Mouse (Mus musculus): ENCODE measurements around the gene Sri. TPM values are rescaled to one million over a fixed set of nuclear protein-coding genes. Genes with fewer than 3 reads are reported as not detected.

Gene Sri
- polyA plus RNA-seq, 1 experiment from 2014 or later = 189 TPM

DNA sequence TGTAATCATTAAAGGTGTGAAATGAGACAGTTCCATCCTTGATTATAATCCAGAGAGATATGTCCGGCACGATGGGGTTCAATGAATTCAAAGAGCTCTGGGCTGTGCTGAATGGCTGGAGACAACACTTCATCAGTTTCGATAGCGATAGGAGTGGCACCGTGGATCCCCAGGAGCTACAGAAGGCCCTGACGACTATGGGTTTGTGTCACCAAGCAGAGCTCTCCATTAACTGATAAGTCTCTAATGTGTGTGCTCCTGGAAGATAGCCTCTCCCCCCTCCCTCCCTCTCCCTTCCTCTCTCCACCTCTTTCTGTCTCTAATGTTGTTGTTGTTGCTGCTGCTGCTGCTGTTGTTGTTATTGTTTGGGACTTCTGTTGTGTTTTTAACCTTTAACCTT lies 17.3 kb downstream of the Sri start:
- H3K27me3 ChIP-seq (ENCODE audit: low read depth, poor library complexity, severe bottlenecking) = no peaks in the 10 kb centered on the region
- no peak overlapping the region for H3K27ac ChIP-seq (replicated peaks)
- H3K36me3 ChIP-seq = peaks cover 80% of the 10 kb centered on the region
- WGBS = 76% methylated on average over 6 of the region's 6 CpGs
- no peak overlapping the region for H3K4me3 ChIP-seq
- H3K4me1 ChIP-seq = no peaks in the 10 kb centered on the region
- DNase-seq (ENCODE audit: low spot score) = no peak
- H3K9me3 ChIP-seq (replicated peaks) = no peaks in the 10 kb centered on the region

DNA sequence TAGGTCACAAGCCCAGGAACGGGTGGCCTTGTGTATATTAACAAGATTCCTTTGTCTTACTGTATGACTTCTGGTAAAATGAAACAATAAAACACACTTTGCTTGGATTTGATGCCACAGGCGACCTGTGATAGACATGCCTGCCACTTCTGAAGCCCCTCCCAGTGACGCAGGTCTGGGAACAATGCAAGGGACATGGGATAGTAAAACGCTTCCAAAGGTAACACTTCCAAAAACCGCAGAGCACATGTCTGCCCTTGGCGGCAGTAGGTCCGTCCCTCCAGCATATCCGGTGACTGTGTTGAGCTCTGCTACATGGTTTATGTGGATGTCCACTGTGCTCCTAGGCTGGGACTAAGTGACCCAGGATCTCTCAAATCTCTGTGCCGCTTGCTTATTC lies 27.5 kb downstream of the Sri start:
- H3K27me3 ChIP-seq (ENCODE audit: low read depth, poor library complexity, severe bottlenecking) = no peaks in the 10 kb centered on the region
- 92% methylated on average over 9 of the region's 9 CpGs for WGBS
- DNase-seq (ENCODE audit: low spot score) = no peak

DNA sequence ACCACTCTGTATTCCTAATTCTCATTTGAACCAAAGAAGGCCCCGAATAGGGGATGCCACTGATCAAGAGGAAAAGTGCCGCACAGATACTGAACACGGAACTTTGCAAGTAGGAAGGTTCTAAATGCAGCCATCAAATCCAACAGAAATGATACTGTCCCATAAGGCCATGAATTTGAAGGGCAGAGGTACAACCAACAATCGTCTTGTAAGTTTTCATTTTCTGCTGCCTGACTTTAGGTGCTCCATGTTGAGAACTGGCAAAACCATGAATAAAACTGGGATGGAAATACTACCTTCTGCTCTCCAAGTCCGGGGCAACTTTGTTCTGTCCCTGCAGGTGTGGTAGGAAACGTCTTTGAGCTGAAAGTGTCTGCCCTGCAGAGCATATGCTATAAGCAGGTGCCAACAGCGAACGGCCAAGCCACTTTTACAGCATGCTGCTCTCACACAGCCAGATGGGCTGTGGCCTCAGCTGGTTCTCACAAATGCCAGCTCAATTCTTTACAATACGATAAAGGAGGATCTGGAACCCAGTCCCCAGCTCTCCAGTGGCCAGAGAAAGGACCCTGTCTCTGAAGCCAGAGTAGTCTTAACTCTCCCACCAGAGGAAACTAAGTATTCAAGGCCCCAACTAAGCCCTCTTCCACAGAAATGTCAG lies 28.2 kb downstream of the Sri start:
- no peak for DNase-seq (ENCODE audit: low spot score)
- Histone ChIP-seq H3K36me3 (peaks cover 14% of the 10 kb centered on the region), H3K4me1 (no peaks in the 10 kb centered on the region), H3K4me3 (no peak overlapping the region), H3K27me3 (ENCODE audit: low read depth, poor library complexity, severe bottlenecking) (no peaks in the 10 kb centered on the region), H3K27ac (replicated peaks) (no peak overlapping the region), H3K9me3 (replicated peaks) (no peaks in the 10 kb centered on the region)
- WGBS = 92% methylated on average over 9 of the region's 9 CpGs

More for the DNA sequence above, 27.5 kb downstream of the Sri start:
- no peak overlapping the region for H3K27ac ChIP-seq (replicated peaks)
- no peaks in the 10 kb centered on the region for H3K9me3 ChIP-seq (replicated peaks)
- H3K4me3 ChIP-seq = no peak overlapping the region
- no peaks in the 10 kb centered on the region for H3K4me1 ChIP-seq
- peaks cover 14% of the 10 kb centered on the region for H3K36me3 ChIP-seq

GRCm38 (mm10) chr5:8077481-8077880 lies 31.6 kb downstream of the Sri start:
- Histone ChIP-seq H3K4me3 (no peak overlapping the region), H3K4me1 (no peaks in the 10 kb centered on the region), H3K9me3 (replicated peaks) (no peaks in the 10 kb centered on the region), H3K36me3 (peaks cover 7% of the 10 kb centered on the region; the same call in 1 of the 2 replicates), H3K27ac (replicated peaks) (no peak overlapping the region), H3K27me3 (ENCODE audit: low read depth, poor library complexity, severe bottlenecking) (no peaks in the 10 kb centered on the region)
- WGBS = 91% methylated on average over 8 of the region's 8 CpGs
- DNase-seq (ENCODE audit: low spot score) = no peak

- Histone ChIP-seq H3K27ac (replicated peaks) (no peak overlapping the region), H3K4me1 (no peaks in the 10 kb centered on the region), H3K36me3 (no peaks in the 10 kb centered on the region), H3K9me3 (replicated peaks) (no peaks in the 10 kb centered on the region), H3K27me3 (ENCODE audit: low read depth, poor library complexity, severe bottlenecking) (no peaks in the 10 kb centered on the region), H3K4me3 (no peak overlapping the region)
- WGBS = 67% methylated on average over 20 of the region's 20 CpGs
- no peak for DNase-seq (ENCODE audit: low spot score)
Observed at GRCm38 (mm10) chr5:8082800-8083509, 37.1 kb downstream of the Sri start.

DNA sequence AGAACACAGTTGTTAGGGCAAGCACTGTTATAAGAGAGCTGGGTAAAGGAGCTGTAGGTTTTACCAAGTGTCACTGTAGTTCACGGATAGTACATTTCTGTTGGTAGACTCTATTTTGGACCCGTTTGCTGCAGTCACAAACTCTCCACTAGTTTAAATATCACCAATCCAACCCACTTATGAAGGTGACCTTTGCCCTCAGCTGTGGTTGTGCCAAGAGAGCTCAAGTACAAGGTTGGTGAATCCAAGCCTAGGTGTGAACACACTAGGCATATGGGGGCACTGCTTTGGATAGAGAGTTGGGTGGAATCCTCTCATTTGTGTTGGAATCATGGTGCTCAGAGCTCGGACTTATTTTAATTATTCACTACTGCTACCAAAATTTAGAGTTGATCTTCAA lies 39.8 kb downstream of the Sri start:
- no peak for DNase-seq (ENCODE audit: low spot score)
- H3K4me1 ChIP-seq = no peaks in the 10 kb centered on the region
- H3K4me3 ChIP-seq = no peak overlapping the region
- no peaks in the 10 kb centered on the region for H3K27me3 ChIP-seq (ENCODE audit: low read depth, poor library complexity, severe bottlenecking)
- H3K36me3 ChIP-seq = no peaks in the 10 kb centered on the region
- 86% methylated on average over 3 of the region's 3 CpGs for WGBS
- no peak overlapping the region for H3K27ac ChIP-seq (replicated peaks)
- H3K9me3 ChIP-seq (replicated peaks) = no peaks in the 10 kb centered on the region

DNA sequence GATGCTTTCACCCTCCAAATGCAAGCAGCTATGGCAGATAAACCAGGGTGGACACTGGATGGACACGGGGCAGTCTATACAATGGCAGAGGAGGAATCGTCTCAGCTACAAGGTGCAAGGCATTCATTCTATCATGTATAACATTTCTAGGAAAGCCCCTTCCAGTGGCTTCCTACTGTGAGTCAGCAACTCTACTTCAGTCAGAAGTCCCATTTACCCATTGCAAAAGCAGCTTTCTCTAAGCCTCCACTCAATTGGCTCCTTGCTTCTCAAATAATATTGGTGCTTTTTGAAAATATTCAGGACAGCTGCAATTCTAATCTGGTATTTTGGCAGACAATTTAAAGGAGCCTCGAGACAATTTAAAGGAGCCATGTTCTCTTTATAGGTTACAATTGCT lies 42.3 kb downstream of the Sri start:
- Histone ChIP-seq H3K4me3 (no peak overlapping the region), H3K27ac (replicated peaks) (no peak overlapping the region), H3K27me3 (ENCODE audit: low read depth, poor library complexity, severe bottlenecking) (no peaks in the 10 kb centered on the region), H3K9me3 (replicated peaks) (no peaks in the 10 kb centered on the region), H3K36me3 (no peaks in the 10 kb centered on the region), H3K4me1 (no peaks in the 10 kb centered on the region)
- no peak for DNase-seq (ENCODE audit: low spot score)
- 88% methylated on average over 3 of the region's 3 CpGs for WGBS

DNA sequence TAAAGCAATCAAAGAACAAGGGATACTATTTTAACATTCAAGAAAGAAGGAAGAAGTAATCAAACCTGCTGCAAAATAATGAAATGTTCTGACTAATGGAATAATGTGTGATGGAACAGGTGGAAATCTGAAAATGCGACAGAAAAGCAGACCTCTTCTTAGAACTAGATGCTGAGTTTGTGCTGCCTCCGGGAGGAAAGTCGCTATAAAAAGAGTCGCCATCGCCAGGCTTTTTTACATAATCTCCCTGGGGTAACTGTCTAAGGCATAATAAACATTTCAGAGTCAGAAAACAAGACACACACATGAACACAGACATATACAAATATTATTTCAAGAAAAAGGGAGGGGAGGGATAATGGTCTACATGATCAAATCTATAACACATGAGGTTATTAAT lies 49.0 kb downstream of the Sri start:
- 90% methylated on average over 5 of the region's 5 CpGs for WGBS
- Histone ChIP-seq H3K36me3 (no peaks in the 10 kb centered on the region), H3K4me1 (no peaks in the 10 kb centered on the region), H3K4me3 (no peak overlapping the region), H3K9me3 (replicated peaks) (no peaks in the 10 kb centered on the region), H3K27ac (replicated peaks) (no peak overlapping the region), H3K27me3 (ENCODE audit: low read depth, poor library complexity, severe bottlenecking) (no peaks in the 10 kb centered on the region)
- DNase-seq (ENCODE audit: low spot score) = no peak

GRCm38 (mm10) chr5:8095689-8096088 lies 49.8 kb downstream of the Sri start:
- 94% methylated on average over 1 of the region's 1 CpGs for WGBS
- Histone ChIP-seq H3K27ac (replicated peaks) (no peak overlapping the region), H3K9me3 (replicated peaks) (no peaks in the 10 kb centered on the region), H3K4me1 (no peaks in the 10 kb centered on the region), H3K27me3 (ENCODE audit: low read depth, poor library complexity, severe bottlenecking) (no peaks in the 10 kb centered on the region), H3K36me3 (no peaks in the 10 kb centered on the region), H3K4me3 (no peak overlapping the region)
- no peak for DNase-seq (ENCODE audit: low spot score)

DNA sequence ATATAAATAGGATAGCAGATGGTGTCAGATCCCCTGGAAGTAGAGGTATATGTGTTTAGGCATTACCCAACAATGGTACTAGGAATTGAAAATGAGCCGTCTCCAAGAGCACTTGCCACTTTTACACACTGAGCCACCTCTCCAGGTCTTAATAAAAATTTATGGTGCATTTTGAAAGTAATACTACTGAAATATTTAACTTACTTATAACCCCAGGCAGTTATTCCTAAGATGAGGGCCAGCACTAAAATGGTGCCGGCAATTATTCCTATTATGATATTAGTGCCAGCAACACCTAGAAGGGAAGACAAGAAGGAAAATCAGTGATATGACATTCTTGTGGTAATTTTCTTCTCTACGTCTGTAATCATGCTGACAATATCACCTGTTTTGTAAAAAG lies 65.8 kb downstream of the Sri start:
- Histone ChIP-seq H3K4me1 (no peaks in the 10 kb centered on the region), H3K27me3 (ENCODE audit: low read depth, poor library complexity, severe bottlenecking) (no peaks in the 10 kb centered on the region), H3K36me3 (no peaks in the 10 kb centered on the region), H3K4me3 (no peak overlapping the region), H3K9me3 (replicated peaks) (no peaks in the 10 kb centered on the region), H3K27ac (replicated peaks) (no peak overlapping the region)
- 90% methylated on average over 3 of the region's 3 CpGs for WGBS
- DNase-seq (ENCODE audit: low spot score) = no peak

- Histone ChIP-seq H3K36me3 (no peaks in the 10 kb centered on the region), H3K9me3 (replicated peaks) (no peaks in the 10 kb centered on the region)
Observed at GRCm38 (mm10) chr5:8112246-8112645, 66.4 kb downstream of the Sri start.

DNA sequence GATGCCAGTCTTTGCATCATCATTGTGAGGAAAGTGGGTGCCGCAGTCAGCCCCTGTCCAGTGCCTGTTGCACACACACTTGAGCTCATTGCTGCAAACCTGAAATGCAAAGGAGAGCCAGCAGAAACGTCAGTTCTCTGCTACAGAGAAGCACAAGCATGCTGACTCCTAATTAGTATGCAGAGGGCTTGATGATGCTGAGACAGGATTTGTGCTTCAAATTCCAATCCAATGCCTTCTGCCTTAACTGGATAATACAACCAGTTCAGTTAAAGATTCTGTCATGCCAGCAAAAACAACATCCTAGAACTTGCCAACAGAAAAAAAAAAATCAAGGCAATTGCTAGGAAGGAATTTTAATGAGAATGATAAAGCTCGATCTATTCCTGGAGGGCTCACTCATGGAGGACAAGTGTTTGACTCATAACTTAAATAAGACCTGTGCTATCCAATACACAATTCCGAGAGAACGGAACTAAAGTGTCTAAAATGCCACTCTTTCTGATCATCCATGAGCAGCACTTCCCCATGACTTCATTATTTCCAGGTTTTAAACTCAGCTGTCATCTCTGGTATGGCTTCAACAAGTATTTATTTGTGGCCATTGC lies 70.8 kb downstream of the Sri start:
- DNase-seq (ENCODE audit: low spot score) = no peak
- H3K9me3 ChIP-seq (replicated peaks) = no peaks in the 10 kb centered on the region
- no peak overlapping the region for H3K4me3 ChIP-seq
- no peak overlapping the region for H3K27ac ChIP-seq (replicated peaks)
- H3K4me1 ChIP-seq = no peaks in the 10 kb centered on the region
- no peaks in the 10 kb centered on the region for H3K36me3 ChIP-seq
- no peaks in the 10 kb centered on the region for H3K27me3 ChIP-seq (ENCODE audit: low read depth, poor library complexity, severe bottlenecking)
- WGBS = 80% methylated on average over 5 of the region's 5 CpGs

More at GRCm38 (mm10) chr5:8112246-8112645, 66.4 kb downstream of the Sri start:
- Histone ChIP-seq H3K4me1 (no peaks in the 10 kb centered on the region), H3K27me3 (ENCODE audit: low read depth, poor library complexity, severe bottlenecking) (no peaks in the 10 kb centered on the region), H3K4me3 (no peak overlapping the region), H3K27ac (replicated peaks) (no peak overlapping the region)
- 91% methylated on average over 5 of the region's 5 CpGs for WGBS
- DNase-seq (ENCODE audit: low spot score) = no peak
